Mouse (Mus musculus): ENCODE results near the gene Pdlim7. TPM values are rescaled to one million over a fixed set of nuclear protein-coding genes. Genes with fewer than 3 reads are reported as not detected.

The Pdlim7 gene
- total and polyA plus RNA-seq, 3 experiments: 12.3 to 40.6 TPM; not detected in 1

- H3K9ac ChIP-seq (ENCODE audit: control insufficient read depth, low read depth, low read length, poor library complexity, severe bottlenecking): no peak overlapping the region
- H3K4me1 ChIP-seq (ENCODE audit: control insufficient read depth in 1 of 2, insufficient read depth in 2 of 2, low read length in 2 of 2): no peaks in the 10 kb centered on the region
- TF ChIP-seq MXI1 (IDR thresholded peaks at IDR 0.05; ENCODE audit: low read depth, low read length) (no peak), TBP (IDR thresholded peaks at IDR 0.05; ENCODE audit: low read depth, low read length) (no peak), E2F4 (IDR thresholded peaks at IDR 0.05; ENCODE audit: borderline replicate concordance, low read depth, low read length) (no peak), SIN3A (IDR thresholded peaks at IDR 0.05; ENCODE audit: low read length) (no peak), GATA1 (IDR thresholded peaks at IDR 0.05; ENCODE audit: low read depth, low read length) (no peak), MYB (IDR thresholded peaks at IDR 0.05; ENCODE audit: low read depth, low read length) (no peak), EP300 (IDR thresholded peaks at IDR 0.05; ENCODE audit: low read depth in 1 of 2, low read length in 2 of 2) (no peak), POLR2AphosphoS2 (IDR thresholded peaks at IDR 0.05; ENCODE audit: low read length) (no peak), TCF12 (IDR thresholded peaks at IDR 0.05; ENCODE audit: low read depth, low read length) (no peak), ZNF384 (IDR thresholded peaks at IDR 0.05; ENCODE audit: low read depth, low read length) (no peak), MAX (IDR thresholded peaks at IDR 0.05; ENCODE audit: low read length) (no peak), MAFK (IDR thresholded peaks at IDR 0.05; ENCODE audit: borderline replicate concordance, low read depth, low read length) (no peak), HCFC1 (IDR thresholded peaks at IDR 0.05; ENCODE audit: low read depth, low read length) (no peak), USF1 (IDR thresholded peaks at IDR 0.05; ENCODE audit: low read depth, low read length) (no peak), POLR2AphosphoS5 (IDR thresholded peaks at IDR 0.05; ENCODE audit: borderline replicate concordance, low read depth, low read length) (no peak), NRF1 (IDR thresholded peaks at IDR 0.05; ENCODE audit: insufficient read depth, low read depth, low read length, poor library complexity, severe bottlenecking) (no peak)
- no peaks in the 10 kb centered on the region for H3K36me3 ChIP-seq (ENCODE audit: control insufficient read depth in 1 of 2, insufficient read depth in 2 of 2, low read length in 2 of 2)
- H3K79me2 ChIP-seq (ENCODE audit: control insufficient read depth, insufficient read depth, low read length, poor library complexity): no peaks in the 10 kb centered on the region
- no peaks in the 10 kb centered on the region for H3K9me3 ChIP-seq (replicated peaks; ENCODE audit: insufficient read depth, low read length)
- H3K27ac ChIP-seq (ENCODE audit: control insufficient read depth, low read depth, low read length): no peak overlapping the region
- no peaks in the 10 kb centered on the region for H3K27me3 ChIP-seq (ENCODE audit: control insufficient read depth in 1 of 2, insufficient read depth in 2 of 2, low read length in 2 of 2)
- DNase-seq (ENCODE audit: low read depth, low spot score): no peak
- no peak overlapping the region for H3K4me3 ChIP-seq (ENCODE audit: control insufficient read depth in 1 of 2, insufficient read depth in 1 of 2, low read depth in 2 of 2, low read length in 2 of 2)
These were observed 6.1 kb upstream of the Pdlim7 start for GRCm38 (mm10) chr13:55519606-55520005.

GRCm38 (mm10) chr13:55516955-55517354, 3.5 kb upstream of the Pdlim7 start:
- Histone ChIP-seq H3K4me3 (ENCODE audit: control insufficient read depth in 1 of 2, insufficient read depth in 1 of 2, low read depth in 2 of 2, low read length in 2 of 2) (no peak overlapping the region), H3K4me1 (ENCODE audit: control insufficient read depth in 1 of 2, insufficient read depth in 2 of 2, low read length in 2 of 2) (peaks cover 3 to 5% of the 10 kb centered on the region in 2 experiments; a peak in 3 of 4 replicates), H3K9ac (ENCODE audit: control insufficient read depth, low read depth, low read length, poor library complexity, severe bottlenecking) (no peak overlapping the region), H3K9me3 (replicated peaks; ENCODE audit: insufficient read depth, low read length) (no peaks in the 10 kb centered on the region), H3K27me3 (ENCODE audit: control insufficient read depth in 1 of 2, insufficient read depth in 2 of 2, low read length in 2 of 2) (no peaks in the 10 kb centered on the region), H3K27ac (ENCODE audit: control insufficient read depth, low read depth, low read length) (no peak overlapping the region), H3K36me3 (ENCODE audit: control insufficient read depth in 1 of 2, insufficient read depth in 2 of 2, low read length in 2 of 2) (peaks cover 0 to 2% of the 10 kb centered on the region in 2 experiments; a peak in 2 of 4 replicates), H3K79me2 (ENCODE audit: control insufficient read depth, insufficient read depth, low read length, poor library complexity) (peaks cover 6% of the 10 kb centered on the region)
- DNase-seq (ENCODE audit: low read depth, low spot score): peak; percentile 88
- TF ChIP-seq ETS1 (IDR thresholded peaks at IDR 0.05; ENCODE audit: low read depth, low read length) (no peak), RAD21 (IDR thresholded peaks at IDR 0.05; ENCODE audit: low read depth, low read length) (peak; percentile 83), ZC3H11A (IDR thresholded peaks at IDR 0.05; ENCODE audit: low read depth, low read length) (peak; percentile 84), SMC3 (IDR thresholded peaks at IDR 0.05; ENCODE audit: low read depth, low read length) (peak; percentile 97), MYC (IDR thresholded peaks at IDR 0.05; ENCODE audit: low read depth, low read length) (0 out of 2 replicates have a peak, but pooled peaks have one; percentile 24), TBP (IDR thresholded peaks at IDR 0.05; ENCODE audit: low read depth, low read length) (no peak), EP300 (IDR thresholded peaks at IDR 0.05; ENCODE audit: low read depth in 1 of 2, low read length in 2 of 2) (no peak), ZNF384 (IDR thresholded peaks at IDR 0.05; ENCODE audit: low read depth, low read length) (no peak), NRF1 (IDR thresholded peaks at IDR 0.05; ENCODE audit: insufficient read depth, low read depth, low read length, poor library complexity, severe bottlenecking) (no peak), CTCF (IDR thresholded peaks at IDR 0.05 in 2 of 3, conservative IDR thresholded peaks at IDR 0.05 in 1 of 3; ENCODE audit: control insufficient read depth in 1 of 3, insufficient read depth in 1 of 3, low read depth in 2 of 3, low read length in 3 of 3, poor library complexity in 1 of 3, severe bottlenecking in 1 of 3) (peak; percentile 92 to 98 (median 95)), RCOR1 (IDR thresholded peaks at IDR 0.05; ENCODE audit: low read depth, low read length) (no peak), ZKSCAN1 (IDR thresholded peaks at IDR 0.05; ENCODE audit: low read depth, low read length) (no peak), POLR2AphosphoS2 (IDR thresholded peaks at IDR 0.05; ENCODE audit: low read length) (no peak), TAL1 (IDR thresholded peaks at IDR 0.05; ENCODE audit: low read length) (no peak), JUND (IDR thresholded peaks at IDR 0.05; ENCODE audit: low read depth, low read length) (no peak), MAFK (IDR thresholded peaks at IDR 0.05; ENCODE audit: borderline replicate concordance, low read depth, low read length) (no peak)

Data from MEL (cell line).